Mouse (Mus musculus): ENCODE data around the gene AI854703.

DNA sequence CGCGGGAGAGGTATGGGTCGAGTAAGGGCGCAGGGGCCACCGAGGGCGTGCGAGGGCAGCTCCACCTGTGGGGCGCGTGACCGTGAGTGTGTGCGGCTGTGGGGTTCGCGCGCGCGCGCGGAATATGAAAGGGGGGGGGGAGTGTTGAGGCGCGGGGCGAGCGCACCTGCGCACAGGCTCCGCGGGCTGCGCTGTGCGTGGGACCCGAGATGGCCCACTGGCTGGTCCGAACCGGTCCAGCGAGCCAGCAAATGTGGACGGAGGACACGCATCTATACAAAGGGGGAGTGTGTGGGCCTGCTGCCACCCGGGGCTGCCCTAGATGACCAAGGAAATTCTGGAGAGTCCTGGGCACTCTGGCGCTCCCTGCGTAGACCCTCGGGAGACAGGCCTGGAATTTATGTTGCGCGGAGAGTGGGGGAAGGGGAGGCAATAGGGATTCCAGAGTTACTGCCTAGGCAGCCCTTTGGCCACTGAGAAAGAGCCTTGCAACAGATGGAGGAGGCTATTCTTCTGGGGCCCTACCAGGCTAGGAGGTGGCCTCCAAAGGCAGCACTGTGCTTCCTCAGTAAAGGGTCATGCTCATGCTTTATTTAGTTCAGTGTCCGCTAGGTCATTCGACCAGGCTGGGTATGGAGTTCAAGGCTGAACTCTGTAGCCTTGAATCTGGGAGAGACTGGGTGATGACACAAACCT, 32.4 kb upstream of the AI854703 start:
- TF ChIP-seq POLR2A (IDR thresholded peaks at IDR 0.05; ENCODE audit: extremely low read depth, insufficient read depth, low read length) (peak; percentile 32; the same call in 1 of the 2 replicates), CTCF (IDR thresholded peaks at IDR 0.05; ENCODE audit: low read depth, low read length) (no peak)

All from liver, adult 2 months (tissue).